ENCODE assay signal across 10 mouse cellular contexts in genomic region chr1:151947571-151947970, GRCm38 (mm10).
DNase-seq lines count a peak whose midpoint lies in the region; ATAC-seq and TF ChIP-seq lines count a peak whose summit lies in the region.
"Had no signal": no experiment of that assay in that cellular context is flagged by ENCODE, and none has a peak within 500 bp of the region (broad histone marks: within the 10 kb centered on the region; RNA-seq: fewer than 3 reads in every experiment).

No protein-coding gene starts in this region.

- TF ChIP-seq CTCF in kidney, adult 2 months (conservative IDR thresholded peaks at IDR 0.05; ENCODE audit: insufficient read depth, insufficient read length, low read depth, low read length) = no peak

- WGBS in kidney, adult 2 months = 17% methylated on average over 4 of the region's 4 CpGs
- 36% methylated on average over 4 of the region's 4 CpGs for WGBS in embryonic facial prominence, embryonic 14.5 days

- H3K9me3 ChIP-seq in embryonic facial prominence, embryonic 14.5 days (ENCODE audit: control insufficient read depth, low read length) = no peaks in the 10 kb centered on the region

- intact Hi-C loops in heart, postnatal 36 days (cut with DNase I) = no loop called here

- no peak overlapping the region for H3K9ac ChIP-seq in embryonic facial prominence, embryonic 14.5 days (ENCODE audit: low read depth, low read length)

- no peak for ATAC-seq in embryonic facial prominence, embryonic 14.5 days (ENCODE audit: low read depth)
- 0 out of 2 replicates have a peak, but pooled peaks have one; percentile 8 for ATAC-seq in megakaryocyte progenitor cell, adult 5-6 weeks (replicated peaks; ENCODE audit: poor library complexity)
- ATAC-seq: intestine, postnatal 0 days; Patski had no signal

- peak overlapping the region; percentile 60 for H3K4me3 ChIP-seq in kidney, adult 2 months (ENCODE audit: insufficient read depth, low read depth, low read length)
- no peak overlapping the region for H3K4me3 ChIP-seq in embryonic facial prominence, embryonic 14.5 days (ENCODE audit: low read depth, low read length)

- no peaks in the 10 kb centered on the region for H3K36me3 ChIP-seq in kidney, adult 2 months (ENCODE audit: control insufficient read depth, insufficient read depth, low read length)
- H3K36me3 ChIP-seq in embryonic facial prominence, embryonic 14.5 days (ENCODE audit: control insufficient read depth, insufficient read depth, low read length) = no peaks in the 10 kb centered on the region

- H3K27me3 ChIP-seq in kidney, adult 2 months (replicated peaks; ENCODE audit: control insufficient read depth, insufficient read depth, low read length) = no peaks in the 10 kb centered on the region
- no peaks in the 10 kb centered on the region for H3K27me3 ChIP-seq in embryonic facial prominence, embryonic 14.5 days (replicated peaks; ENCODE audit: control insufficient read depth, insufficient read depth, low read length)
- H3K27me3 ChIP-seq: Patski had no signal

- peak overlapping the region; percentile 83 for H3K27ac ChIP-seq in kidney, adult 2 months (ENCODE audit: insufficient read depth, low read depth, low read length)
- no peak overlapping the region for H3K27ac ChIP-seq in embryonic facial prominence, embryonic 14.5 days (replicated peaks; ENCODE audit: low read depth, low read length)

- TF ChIP-seq POLR2A in kidney, adult 2 months (IDR thresholded peaks at IDR 0.05; ENCODE audit: low read depth, low read length) = no peak

- H3K4me2 ChIP-seq in embryonic facial prominence, embryonic 14.5 days (ENCODE audit: low read depth, low read length) = peak overlapping the region; percentile 15; the same call in 1 of the 2 replicates

- H3K4me1 ChIP-seq in kidney, adult 2 months (ENCODE audit: control insufficient read depth, insufficient read depth, low read length) = no peaks in the 10 kb centered on the region; the same call in 1 of the 2 replicates
- H3K4me1 ChIP-seq in embryonic facial prominence, embryonic 14.5 days (ENCODE audit: control insufficient read depth, insufficient read depth, low read length) = peaks cover 7% of the 10 kb centered on the region

- DNase-seq in kidney, adult 2 months = peak; percentile 32
- DNase-seq in kidney, adult 11 months = no peak
- no peak for DNase-seq in embryonic facial prominence, embryonic 14.5 days (ENCODE audit: low spot score)
- DNase-seq in heart, postnatal 36 days = peak; percentile 18 to 29
- no peak for DNase-seq in gastrocnemius, postnatal 4 days (ENCODE audit: low spot score in 2 of 2)
- DNase-seq in ovary, postnatal 14 days (ENCODE audit: low spot score) = no peak
- DNase-seq in frontal cortex, postnatal 36 days (ENCODE audit: low spot score in 2 of 2) = no peak

Comparison
In these comparisons a context has a peak if more than half of its experiments do, and no peak if none do; other contexts are left out.
1. DNase-seq: peak in kidney, adult 2 months (single experiment) and heart, postnatal 36 days (2 of 2); none in kidney, adult 11 months (single experiment), embryonic facial prominence, embryonic 14.5 days (single experiment), gastrocnemius, postnatal 4 days (0 of 2), ovary, postnatal 14 days (single experiment) and frontal cortex, postnatal 36 days (0 of 2).